Mouse (Mus musculus) stomach, postnatal 0 days (tissue): ENCODE data around the gene Tnfrsf23. TPM values are rescaled to one million over a fixed set of nuclear protein-coding genes. Genes with fewer than 3 reads are reported as not detected.

Experiments
- ATAC-seq: fragments of 200-750 bp; cut with Nextera tagmentation; 2 replicates; pipeline ENCODE4 v1.8.0; 2017; ENCODE audit not compliant: low FRiP score, low TSS enrichment
- DNase-seq: peaks from one replicate; pipeline ENCODE4 v3.0.0-alpha.2; 2016; ENCODE audit warnings: low spot score
- H3K27ac ChIP-seq: fragments of 300-500 bp; sonication (generic); replicated peaks from 2 replicates; pipeline ENCODE4 v1.5.1; 2014; ENCODE audit warnings: mild to moderate bottlenecking, control low read depth
- H3K27me3 ChIP-seq: fragments of 300-500 bp; sonication (generic); 2 replicates; pipeline ENCODE4 v1.6.1; 2014; ENCODE audit warnings: low read length; ENCODE audit not compliant: control insufficient read depth, insufficient read depth
- H3K36me3 ChIP-seq: fragments of 300-500 bp; sonication (generic); 2 replicates; pipeline ENCODE4 v1.6.1; 2014; ENCODE audit warnings: low read length, mixed read lengths; ENCODE audit not compliant: control insufficient read depth, insufficient read depth
- H3K4me1 ChIP-seq: fragments of 300-500 bp; sonication (generic); replicated peaks from 2 replicates; pipeline ENCODE4 v1.6.1; 2014; ENCODE audit warnings: antibody characterized with exemption; ENCODE audit not compliant: control insufficient read depth, insufficient read depth
- H3K4me2 ChIP-seq: fragments of 300-500 bp; sonication (generic); replicated peaks from 2 replicates; pipeline ENCODE4 v1.6.1; 2014; ENCODE audit warnings: low read depth, mild to moderate bottlenecking, control low read depth, moderate library complexity
- H3K4me3 ChIP-seq: fragments of 300-500 bp; sonication (generic); 2 replicates; pipeline ENCODE4 v1.5.1; 2014; ENCODE audit warnings: low read depth, low read length, control low read depth
- H3K9ac ChIP-seq: fragments of 300-500 bp; sonication (generic); 2 replicates; pipeline ENCODE4 v1.6.1; 2014; ENCODE audit warnings: mild to moderate bottlenecking, low read length, control low read depth, mixed read lengths
- H3K9me3 ChIP-seq: fragments of 300-500 bp; sonication (generic); 2 replicates; pipeline ENCODE4 v1.6.1; 2016; ENCODE audit warnings: low read length; ENCODE audit not compliant: control insufficient read depth
- CTCF ChIP-seq: IDR thresholded peaks from 2 replicates; pipeline ENCODE4 v1.5.1; 2016; ENCODE audit warnings: antibody characterized with exemption, low read depth, mild to moderate bottlenecking, moderate library complexity
- EP300 ChIP-seq: optimal IDR thresholded peaks from 2 replicates; pipeline ENCODE3; 2016; ENCODE audit warnings: antibody characterized with exemption
- WGBS: fragments of 180-500 bp; shearing (Covaris S2); extraction: QIAGEN DNeasy Blood & Tissue Kit; methylation state at CpG from one replicate; pipeline ENCODE4 v1.1.7; 2014; 5-methylcytosine and 5-hydroxymethylcytosine counted together
- polyA plus RNA-seq: library from polyadenylated mRNA; unstranded; fragments of >200 nt; fragmentation: Nextera tagmentation; extraction: Ambion mirVana; gene quantifications from 2 replicates; pipeline ENCODE4 v1.2.1, GENCODE M21; 2015

Tnfrsf23 gene
- polyA plus RNA-seq, result 2.9 and 4.0 TPM in 2 replicates

DNA sequence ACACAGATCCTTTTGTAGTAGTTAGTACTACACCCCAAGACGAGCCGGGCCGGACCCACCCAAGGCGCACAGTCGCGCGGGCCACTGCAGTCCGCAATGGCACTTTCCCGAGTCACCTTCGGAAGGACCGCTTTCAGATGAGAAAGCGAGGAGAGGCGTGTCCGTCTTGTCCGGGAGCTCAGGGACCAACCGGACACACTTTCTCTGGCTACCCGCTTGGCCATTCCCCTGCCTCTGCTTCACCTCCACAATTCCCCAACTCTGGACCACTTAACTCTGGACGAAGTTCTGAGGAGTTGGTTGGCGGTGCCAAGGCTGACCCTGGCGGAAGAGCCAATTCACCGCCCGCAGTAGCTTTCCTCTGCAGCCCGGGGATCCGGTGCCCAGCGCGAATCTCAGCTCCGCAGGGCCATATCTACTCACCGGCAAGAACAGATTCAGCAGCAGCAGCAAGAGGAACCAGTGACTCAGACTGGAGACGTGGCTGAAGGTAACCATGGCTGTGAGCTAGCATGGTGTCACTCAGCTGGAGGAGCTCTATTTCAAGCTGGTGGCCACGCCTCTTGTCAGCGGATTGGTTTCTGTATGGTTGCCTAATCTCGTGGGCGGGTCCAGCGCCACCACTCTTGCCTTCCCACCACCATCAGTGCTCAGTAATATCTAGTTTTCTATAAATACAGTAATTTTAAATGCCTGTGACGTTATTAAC is at the start of gene Tnfrsf23:
TSS of gene Tnfrsf23 (minus strand) at position 514 of the 709 bp plus-strand sequence.
- 2% methylated on average over 35 of the region's 35 CpGs for WGBS

DNA sequence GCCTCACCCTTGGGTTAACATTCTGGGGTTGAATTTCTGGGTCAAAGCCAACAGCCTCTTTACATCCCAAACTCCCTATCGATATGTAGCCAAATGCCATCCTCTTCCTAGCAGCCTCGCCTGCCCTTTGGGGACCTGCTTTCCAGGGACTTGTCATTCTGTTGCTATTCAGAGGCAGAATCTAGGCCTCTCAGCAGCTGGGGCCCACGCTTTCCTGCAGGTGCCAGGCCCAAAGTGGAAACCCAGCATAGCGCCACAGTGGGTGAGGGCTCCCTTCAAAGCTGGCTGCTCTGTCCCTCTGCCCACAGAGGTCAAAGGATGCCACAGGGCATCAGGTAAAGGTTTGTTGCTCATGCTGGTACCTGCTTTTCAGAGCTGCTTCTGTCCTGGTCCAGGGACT is 48.1 kb upstream of the Tnfrsf23 start:
- no peak for TF ChIP-seq CTCF
- TF ChIP-seq EP300, result no peak
- H3K27ac ChIP-seq, result no peak overlapping the region
- H3K4me1 ChIP-seq, result peaks cover 10% of the 10 kb centered on the region
- no peaks in the 10 kb centered on the region for H3K27me3 ChIP-seq
- ATAC-seq (no peak), DNase-seq (no peak)
- H3K4me3 ChIP-seq, result no peak overlapping the region
- 87% methylated on average over 4 of the region's 4 CpGs for WGBS
- H3K9ac ChIP-seq, result no peak overlapping the region
- H3K4me2 ChIP-seq, result no peak overlapping the region
- H3K36me3 ChIP-seq, result peaks cover 2% of the 10 kb centered on the region
- H3K9me3 ChIP-seq, result no peaks in the 10 kb centered on the region

More for the DNA sequence above, at the start of gene Tnfrsf23:
- no peaks in the 10 kb centered on the region for H3K9me3 ChIP-seq
- no peaks in the 10 kb centered on the region for H3K27me3 ChIP-seq
- TF ChIP-seq EP300 (no peak), CTCF (peak; percentile 34)
- peak within 1 kb of the TSS; percentile 39 for H3K4me3 ChIP-seq
- DNase-seq (peak; percentile 86), ATAC-seq (peak; percentile 96)
- 0 out of 2 replicates have a peak within 1 kb of the TSS, but pooled peaks have one; percentile 49 for H3K27ac ChIP-seq
- H3K4me2 ChIP-seq, result peak within 1 kb of the TSS; percentile 76
- H3K9ac ChIP-seq, result peak within 1 kb of the TSS; percentile 55
- no peaks in the 10 kb centered on the region for H3K4me1 ChIP-seq
- H3K36me3 ChIP-seq, result peaks cover 8% of the 10 kb centered on the region; the same call in 1 of the 2 replicates

DNA sequence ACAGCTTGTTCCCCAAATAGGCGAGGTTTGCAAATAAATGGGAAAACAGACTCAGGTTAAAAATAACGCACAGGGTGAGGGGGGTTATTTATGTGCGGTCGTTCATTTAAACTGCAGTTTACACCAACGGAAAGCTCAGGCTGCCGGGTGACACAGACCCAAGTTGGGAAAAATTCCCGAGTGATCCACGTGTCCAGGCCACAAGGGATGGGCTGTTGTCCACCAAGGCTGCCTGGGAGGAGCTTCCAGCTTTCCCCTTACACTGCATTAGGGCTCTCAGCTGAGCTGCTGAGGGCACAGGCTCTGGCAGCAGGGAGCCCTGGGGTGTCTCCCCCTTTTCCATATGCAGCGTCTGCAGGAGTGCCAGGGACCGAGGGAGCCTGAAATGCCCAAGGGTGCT is 44.2 kb upstream of the Tnfrsf23 start:
- peaks cover 2% of the 10 kb centered on the region for H3K36me3 ChIP-seq
- no peak overlapping the region for H3K4me3 ChIP-seq
- no peaks in the 10 kb centered on the region for H3K9me3 ChIP-seq
- H3K4me1 ChIP-seq, result 0 out of 2 replicates have a peak, but pooled peaks cover 2% of the 10 kb centered on the region
- 53% methylated on average over 10 of the region's 10 CpGs for WGBS
- no peak overlapping the region for H3K27ac ChIP-seq
- no peaks in the 10 kb centered on the region for H3K27me3 ChIP-seq
- ATAC-seq, result peak; percentile 39
- no peak for TF ChIP-seq CTCF
- no peak overlapping the region for H3K4me2 ChIP-seq
- H3K9ac ChIP-seq, result 0 out of 2 replicates have a peak overlapping the region, but pooled peaks have one; percentile 18
- no peak for DNase-seq

DNA sequence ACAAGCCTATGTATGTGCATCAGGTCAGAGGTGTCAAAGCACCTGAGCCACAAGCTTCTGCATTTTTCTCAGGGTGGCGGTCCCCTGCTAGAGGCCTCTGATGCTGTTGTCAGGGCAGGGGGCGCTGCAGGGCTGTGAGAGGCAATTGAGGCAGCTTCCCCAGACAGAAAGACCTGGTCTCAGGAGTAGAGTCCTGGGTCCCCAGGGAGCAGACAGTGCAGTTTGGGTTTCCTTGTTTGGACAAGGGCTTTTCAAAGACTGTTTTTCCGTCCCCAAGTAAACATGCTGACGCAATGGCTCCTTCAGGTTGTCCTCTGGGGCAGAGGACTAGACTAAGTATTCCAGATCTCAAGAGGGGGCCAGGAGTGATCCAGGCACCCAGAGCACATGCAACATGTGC is 40.7 kb upstream of the Tnfrsf23 start:
- no peak for ATAC-seq
- 73% methylated on average over 4 of the region's 4 CpGs for whole genome bisulfite sequencing
- Histone ChIP-seq H3K4me1 (0 out of 2 replicates have a peak, but pooled peaks cover 2% of the 10 kb centered on the region), H3K27ac (no peak overlapping the region; the same call in 1 of the 2 replicates), H3K36me3 (no peaks in the 10 kb centered on the region; the same call in 1 of the 2 replicates), H3K27me3 (no peaks in the 10 kb centered on the region), H3K4me3 (no peak overlapping the region), H3K4me2 (no peak overlapping the region), H3K9me3 (no peaks in the 10 kb centered on the region), H3K9ac (no peak overlapping the region)
- DNase-seq, result peak; percentile 55
- TF ChIP-seq EP300 (no peak), CTCF (peak; percentile 55)

DNA sequence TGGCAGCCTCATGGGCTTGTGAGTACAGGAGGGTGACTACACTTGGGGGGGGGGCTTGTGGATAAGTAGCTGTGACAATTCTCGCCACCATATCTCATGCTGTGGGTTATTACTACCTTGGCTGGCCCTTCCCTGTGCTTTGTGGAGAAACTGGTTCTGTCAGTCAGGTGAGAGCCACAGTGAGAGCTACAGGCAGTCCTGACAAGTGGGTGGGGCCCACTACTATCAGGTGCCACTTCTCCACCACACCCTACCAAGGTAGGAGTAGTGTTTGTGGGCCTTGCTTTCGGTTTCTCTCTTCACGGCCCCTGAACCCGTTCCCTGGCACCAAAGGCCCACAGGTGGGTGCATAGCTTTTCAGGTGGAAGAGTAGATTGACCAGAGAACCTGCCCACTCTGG is 38.2 kb upstream of the Tnfrsf23 start:
- no peaks in the 10 kb centered on the region for H3K27me3 ChIP-seq
- TF ChIP-seq EP300 (no peak), CTCF (no peak)
- WGBS, result 66% methylated on average over 4 of the region's 4 CpGs
- H3K4me2 ChIP-seq, result peak overlapping the region; percentile 45
- H3K9ac ChIP-seq, result peak overlapping the region; percentile 45
- H3K36me3 ChIP-seq, result no peaks in the 10 kb centered on the region; the same call in none of the 2 replicates
- peak; percentile 88 for DNase-seq
- H3K4me1 ChIP-seq, result no peaks in the 10 kb centered on the region
- H3K4me3 ChIP-seq, result peak overlapping the region; percentile 22; the same call in 1 of the 2 replicates
- H3K9me3 ChIP-seq, result no peaks in the 10 kb centered on the region
- H3K27ac ChIP-seq, result peak overlapping the region; percentile 94
- ATAC-seq, result peak; percentile 96

DNA sequence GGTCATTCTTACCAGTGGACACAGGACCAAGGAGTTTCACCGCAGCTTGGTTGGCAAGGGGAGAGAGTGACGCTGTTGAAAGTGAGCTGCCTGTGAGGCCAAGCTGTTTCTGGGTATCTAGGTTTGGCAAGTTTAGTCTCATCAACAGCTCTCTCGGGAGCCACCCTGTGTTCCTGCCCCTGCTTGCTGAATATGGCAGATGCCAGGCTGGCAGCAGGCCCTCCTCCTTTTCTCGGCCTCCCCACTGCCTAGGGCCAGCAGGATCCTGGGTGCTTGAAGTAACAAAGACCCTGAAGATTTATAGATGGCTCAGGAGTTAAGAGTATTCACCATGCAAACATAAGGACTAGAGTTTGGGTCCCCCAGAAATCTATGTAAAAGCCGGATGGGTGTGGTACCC is 37.0 kb upstream of the Tnfrsf23 start:
- TF ChIP-seq EP300 (no peak), CTCF (no peak)
- 66% methylated on average over 5 of the region's 5 CpGs for WGBS
- Histone ChIP-seq H3K4me3 (no peak overlapping the region), H3K27me3 (no peaks in the 10 kb centered on the region), H3K9ac (no peak overlapping the region), H3K9me3 (no peaks in the 10 kb centered on the region), H3K4me2 (no peak overlapping the region), H3K36me3 (no peaks in the 10 kb centered on the region; the same call in none of the 2 replicates), H3K4me1 (no peaks in the 10 kb centered on the region), H3K27ac (peak overlapping the region; percentile 94)
- ATAC-seq (no peak), DNase-seq (no peak)
